Mouse (Mus musculus) c-Kit-positive CD71-positive TER-119-positive erythroid progenitor cells, embryonic 14.5 days (primary cell): ENCODE data around the gene Ccdc124.
"Not testable (repeated sequence)": the region's sequence is repeated elsewhere in the genome, so short reads cannot be mapped to it uniquely, and the experiment has no call there.

ENCODE experiments used
- DNase-seq: peaks from one replicate; pipeline ENCODE4 v3.0.0-alpha.2; 2013; ENCODE audit warnings: low spot score

Gene Ccdc124

GRCm38 (mm10) chr8:70845108-70845507 is 28.6 kb downstream of the Ccdc124 start:
- DNase-seq, result no peak

- DNase-seq, result peak; percentile 92
Measured at GRCm38 (mm10) chr8:70844523-70844922, 29.2 kb downstream of the Ccdc124 start.

GRCm38 (mm10) chr8:70843941-70844340 is 29.8 kb downstream of the Ccdc124 start:
- DNase-seq, result no peak

GRCm38 (mm10) chr8:70843214-70843773 is 30.4 kb downstream of the Ccdc124 start:
- DNase-seq, result peak; percentile 93

GRCm38 (mm10) chr8:70842484-70842883 is 31.3 kb downstream of the Ccdc124 start:
- no peak for DNase-seq

- peak; percentile 91 for DNase-seq
Measured at GRCm38 (mm10) chr8:70841147-70842072, 32.3 kb downstream of the Ccdc124 start.

- no peak for DNase-seq
Measured at GRCm38 (mm10) chr8:70840590-70840989, 33.1 kb downstream of the Ccdc124 start.

GRCm38 (mm10) chr8:70839408-70840351 is 34.1 kb downstream of the Ccdc124 start, which contains the start of gene Arrdc2:
Gene Arrdc2, minus strand, starts transcription at chr8:70839720.
- peak; percentile 100 for DNase-seq

GRCm38 (mm10) chr8:70838654-70839407 is 34.9 kb downstream of the Ccdc124 start:
- DNase-seq, result no peak

GRCm38 (mm10) chr8:70836666-70837065 is 37.1 kb downstream of the Ccdc124 start:
- no peak for DNase-seq

GRCm38 (mm10) chr8:70834071-70834470 is 39.7 kb downstream of the Ccdc124 start:
- no peak for DNase-seq

GRCm38 (mm10) chr8:70833520-70833919 is 40.2 kb downstream of the Ccdc124 start:
- no peak for DNase-seq

- no peak for DNase-seq
Measured at GRCm38 (mm10) chr8:70833018-70833482, 40.7 kb downstream of the Ccdc124 start.

GRCm38 (mm10) chr8:70832371-70832770 is 41.4 kb downstream of the Ccdc124 start:
- no peak for DNase-seq

GRCm38 (mm10) chr8:70831517-70831916 is 42.2 kb downstream of the Ccdc124 start:
- no peak for DNase-seq

- no peak for DNase-seq
Measured at GRCm38 (mm10) chr8:70827796-70828195, 45.9 kb downstream of the Ccdc124 start.

GRCm38 (mm10) chr8:70827010-70827409 is 46.7 kb downstream of the Ccdc124 start:
- DNase-seq, result no peak

- DNase-seq, result no peak
Measured at GRCm38 (mm10) chr8:70825816-70826215, 47.9 kb downstream of the Ccdc124 start.

GRCm38 (mm10) chr8:70823802-70824201 is 49.9 kb downstream of the Ccdc124 start:
- no peak for DNase-seq

- DNase-seq, result not testable (repeated sequence)
Measured at GRCm38 (mm10) chr8:70822594-70822993, 51.1 kb downstream of the Ccdc124 start.

- no peak for DNase-seq
Measured at GRCm38 (mm10) chr8:70821992-70822391, 51.7 kb downstream of the Ccdc124 start.
